Mouse (Mus musculus) brown adipose tissue, adult 24 weeks (tissue): Measurements from ENCODE around the gene Olfr1416. TPM values are rescaled to one million over a fixed set of nuclear protein-coding genes. Genes with fewer than 3 reads are reported as not detected.

Experiments used
- H3K27ac ChIP-seq: fragments of 200-500 bp; replicated peaks from 2 replicates; pipeline ENCODE4 v1.5.1; 2012; ENCODE audit warnings: low read depth, mild to moderate bottlenecking, low read length
- H3K4me1 ChIP-seq: fragments of 200-500 bp; 2 replicates; pipeline ENCODE4 v1.6.1; 2012; ENCODE audit warnings: low read length, mixed read lengths; ENCODE audit not compliant: control insufficient read depth, insufficient read depth, insufficient read length
- H3K4me3 ChIP-seq: fragments of 200-500 bp; 2 replicates; pipeline ENCODE4 v1.5.1; 2012; ENCODE audit warnings: low read depth, mild to moderate bottlenecking, low read length, moderate library complexity; ENCODE audit not compliant: insufficient read depth
- polyA plus RNA-seq: library from polyadenylated mRNA; stranded (reverse); fragments of >200 nt; gene quantifications from 2 replicates; pipeline ENCODE4 v1.2.4, GENCODE M21; 2012; ENCODE audit not compliant: missing spikeins, insufficient read depth, insufficient read length

The Olfr1416 gene
- polyA plus RNA-seq, 1 experiment: not detected

GRCm38 (mm10) chr1:92441453-92442063, 43.4 kb downstream of the Olfr1416 start:
- H3K4me1 ChIP-seq: no peaks in the 10 kb centered on the region
- no peak overlapping the region for H3K4me3 ChIP-seq
- H3K27ac ChIP-seq: no peak overlapping the region

- Histone ChIP-seq H3K4me3 (no peak overlapping the region), H3K27ac (no peak overlapping the region), H3K4me1 (no peaks in the 10 kb centered on the region)
These were observed 44.7 kb downstream of the Olfr1416 start for GRCm38 (mm10) chr1:92440066-92440750.

GRCm38 (mm10) chr1:92437678-92438271, 47.1 kb downstream of the Olfr1416 start:
- H3K4me1 ChIP-seq: no peaks in the 10 kb centered on the region
- H3K4me3 ChIP-seq: no peak overlapping the region
- no peak overlapping the region for H3K27ac ChIP-seq

GRCm38 (mm10) chr1:92436831-92437321, 48.0 kb downstream of the Olfr1416 start:
- Histone ChIP-seq H3K4me1 (no peaks in the 10 kb centered on the region), H3K4me3 (no peak overlapping the region), H3K27ac (no peak overlapping the region)

GRCm38 (mm10) chr1:92434986-92435385, 49.9 kb downstream of the Olfr1416 start:
- no peak overlapping the region for H3K27ac ChIP-seq
- no peaks in the 10 kb centered on the region for H3K4me1 ChIP-seq

GRCm38 (mm10) chr1:92432791-92433190, 52.1 kb downstream of the Olfr1416 start:
- Histone ChIP-seq H3K27ac (no peak overlapping the region), H3K4me1 (no peaks in the 10 kb centered on the region), H3K4me3 (no peak overlapping the region)

More at GRCm38 (mm10) chr1:92434986-92435385, 49.9 kb downstream of the Olfr1416 start:
- no peak overlapping the region for H3K4me3 ChIP-seq

GRCm38 (mm10) chr1:92432098-92432497, 52.8 kb downstream of the Olfr1416 start:
- Histone ChIP-seq H3K27ac (no peak overlapping the region), H3K4me1 (no peaks in the 10 kb centered on the region), H3K4me3 (no peak overlapping the region)

GRCm38 (mm10) chr1:92431420-92431819, 53.5 kb downstream of the Olfr1416 start:
- Histone ChIP-seq H3K4me1 (no peaks in the 10 kb centered on the region), H3K27ac (no peak overlapping the region)

GRCm38 (mm10) chr1:92430991-92431390, 53.9 kb downstream of the Olfr1416 start:
- no peak overlapping the region for H3K27ac ChIP-seq
- no peak overlapping the region for H3K4me3 ChIP-seq
- no peaks in the 10 kb centered on the region for H3K4me1 ChIP-seq

More at GRCm38 (mm10) chr1:92431420-92431819, 53.5 kb downstream of the Olfr1416 start:
- H3K4me3 ChIP-seq: no peak overlapping the region

Other genes with a start within 250 kb of the Olfr1416 start
- 1,771 and 1,863 TPM in 2 replicates for gene Ndufa10, start 11.3 kb downstream of the Olfr1416 start, polyA plus RNA-seq
- gene Olfr1415, start 11.0 kb upstream of the Olfr1416 start, polyA plus RNA-seq: not detected in 2 replicates
- gene Olfr1414, start 33.5 kb upstream of the Olfr1416 start, polyA plus RNA-seq: not detected in 2 replicates
- gene Olfr1413, start 86.2 kb upstream of the Olfr1416 start, polyA plus RNA-seq: not detected in 2 replicates
- not detected in 2 replicates for gene Olfr1412, start 100.7 kb upstream of the Olfr1416 start, polyA plus RNA-seq
- gene Olfr1411, start 109.3 kb upstream of the Olfr1416 start, polyA plus RNA-seq: not detected in 2 replicates
- not detected in 2 replicates for gene Olfr1410, start 120.7 kb upstream of the Olfr1416 start, polyA plus RNA-seq
- not detected in 2 replicates for gene Olfr12, start 132.7 kb upstream of the Olfr1416 start, polyA plus RNA-seq
- gene Cops9, start 156.9 kb upstream of the Olfr1416 start, polyA plus RNA-seq: 587 and 1,028 TPM in 2 replicates
- not detected in 2 replicates for gene Otos, start 163.7 kb upstream of the Olfr1416 start, polyA plus RNA-seq